Comparison of ENCODE assay signal across 10 mouse cellular contexts in the genomic region with DNA sequence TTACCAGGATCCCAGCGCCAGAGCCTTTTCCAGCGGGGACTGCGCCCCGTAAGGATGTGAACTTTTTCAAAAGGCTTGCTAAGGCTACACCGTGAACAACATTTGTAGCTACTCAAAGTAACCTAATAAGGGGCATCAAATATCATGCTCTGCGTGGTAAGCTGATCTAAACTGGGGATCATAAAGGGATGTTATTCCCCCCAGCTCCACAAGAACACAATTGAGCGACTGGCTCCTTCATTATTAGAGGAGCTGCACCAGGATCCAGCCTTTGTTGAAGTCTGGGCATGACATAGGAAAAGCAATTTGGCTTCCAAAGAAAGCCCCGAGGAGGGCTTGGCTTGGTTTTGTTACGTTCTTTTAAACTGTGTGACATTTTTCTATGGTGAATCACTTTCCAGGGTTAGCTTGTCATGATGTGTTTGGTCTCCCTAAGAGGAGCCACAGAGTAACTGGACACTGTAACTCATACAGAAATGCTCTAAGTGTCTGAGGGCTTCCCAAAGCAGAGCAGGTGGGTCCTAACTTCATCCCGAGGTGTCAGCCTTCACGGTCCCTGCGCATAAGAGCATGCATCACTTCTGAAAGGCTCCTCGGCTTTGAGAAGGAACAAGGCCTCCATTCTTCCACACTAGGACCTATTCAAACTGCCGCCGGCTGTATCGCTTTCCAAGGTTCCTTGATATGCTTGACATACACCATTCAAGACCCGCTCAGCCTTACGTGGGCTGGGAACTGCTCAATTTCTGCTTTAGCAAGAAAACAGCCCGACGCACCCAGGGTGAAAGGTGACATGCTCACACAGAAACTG. TPM values are rescaled to one million over a fixed set of nuclear protein-coding genes. Genes with fewer than 3 reads are reported as not detected.
DNase-seq lines count a peak whose midpoint lies in the region; ATAC-seq and TF ChIP-seq lines count a peak whose summit lies in the region.
"Had no signal": no experiment of that assay in that cellular context is flagged by ENCODE, and none has a peak within 500 bp of the region (broad histone marks: within the 10 kb centered on the region; RNA-seq: fewer than 3 reads in every experiment).

No protein-coding gene starts in this region.

- H3K4me3 ChIP-seq in forebrain, postnatal 0 days (ENCODE audit: low read depth, low read length): no peak overlapping the region
- H3K4me3 ChIP-seq in limb, embryonic 14.5 days (replicated peaks; ENCODE audit: low read length): no peak overlapping the region
- H3K4me3 ChIP-seq: heart, embryonic 15.5 days had no signal

- H3K4me1 ChIP-seq in forebrain, postnatal 0 days (ENCODE audit: insufficient read depth): 0 out of 2 replicates have a peak, but pooled peaks cover 3% of the 10 kb centered on the region
- H3K4me1 ChIP-seq in limb, embryonic 14.5 days (ENCODE audit: control insufficient read depth, insufficient read depth, low read length): peaks cover 5% of the 10 kb centered on the region; the same call in 1 of the 2 replicates

- peak; percentile 82 for ATAC-seq in forebrain, postnatal 0 days
- ATAC-seq in limb, embryonic 14.5 days (ENCODE audit: low FRiP score, low read depth): peak; percentile 34; the same call in 1 of the 2 replicates

- H3K9me3 ChIP-seq in forebrain, postnatal 0 days (ENCODE audit: low read length): no peaks in the 10 kb centered on the region
- no peaks in the 10 kb centered on the region for H3K9me3 ChIP-seq in limb, embryonic 14.5 days (ENCODE audit: control insufficient read depth, low read length)
- H3K9me3 ChIP-seq: heart, embryonic 15.5 days had no signal

- no peak for TF ChIP-seq CTCF in brain, embryonic 14.5 days (IDR thresholded peaks at IDR 0.05; ENCODE audit: borderline replicate concordance, extremely low read depth, insufficient read depth, insufficient read length)
- TF ChIP-seq CTCF in forebrain, postnatal 0 days (IDR thresholded peaks at IDR 0.05; ENCODE audit: low read depth): no peak

- TF ChIP-seq POLR2A in brain, embryonic 14.5 days (IDR thresholded peaks at IDR 0.05; ENCODE audit: borderline replicate concordance, extremely low read depth, insufficient read depth, insufficient read length, poor library complexity, severe bottlenecking): no peak
- TF ChIP-seq POLR2A in limb, embryonic 14.5 days (IDR thresholded peaks at IDR 0.05; ENCODE audit: borderline replicate concordance, extremely low read depth, insufficient read depth, insufficient read length): no peak

- WGBS in forebrain, postnatal 0 days: 18% methylated on average over 20 of the region's 20 CpGs
- 59% methylated on average over 20 of the region's 20 CpGs for WGBS in limb, embryonic 14.5 days

- H3K4me2 ChIP-seq in forebrain, postnatal 0 days (ENCODE audit: low read depth): no peak overlapping the region
- no peak overlapping the region for H3K4me2 ChIP-seq in limb, embryonic 14.5 days (replicated peaks; ENCODE audit: low read depth, low read length, severe bottlenecking)
- H3K4me2 ChIP-seq: heart, embryonic 15.5 days had no signal

- no peaks in the 10 kb centered on the region for H3K27me3 ChIP-seq in forebrain, postnatal 0 days (ENCODE audit: insufficient read depth, low read length)
- H3K27me3 ChIP-seq in limb, embryonic 14.5 days (ENCODE audit: control insufficient read depth, insufficient read depth, low read length): no peaks in the 10 kb centered on the region
- H3K27me3 ChIP-seq: heart, embryonic 15.5 days had no signal

- H3K36me3 ChIP-seq in forebrain, postnatal 0 days (ENCODE audit: insufficient read depth): no peaks in the 10 kb centered on the region
- no peaks in the 10 kb centered on the region for H3K36me3 ChIP-seq in limb, embryonic 14.5 days (ENCODE audit: control insufficient read depth, insufficient read depth, low read length)
- H3K36me3 ChIP-seq: heart, embryonic 15.5 days had no signal

- H3K27ac ChIP-seq in forebrain, postnatal 0 days (ENCODE audit: low read depth, low read length): peak overlapping the region; percentile 41; the same call in 1 of the 2 replicates
- no peak overlapping the region for H3K27ac ChIP-seq in limb, embryonic 14.5 days (replicated peaks; ENCODE audit: low read depth, low read length)
- H3K27ac ChIP-seq: heart, embryonic 15.5 days had no signal

- no peak overlapping the region for H3K9ac ChIP-seq in forebrain, postnatal 0 days
- H3K9ac ChIP-seq in limb, embryonic 14.5 days (ENCODE audit: low read depth, low read length, severe bottlenecking): no peak overlapping the region
- H3K9ac ChIP-seq: heart, embryonic 15.5 days had no signal

- DNase-seq in 3134 (ENCODE audit: extremely low read depth, insufficient read length, low spot score): peak; percentile 67
- DNase-seq in brain, embryonic 14.5 days (ENCODE audit: low read depth): peak; percentile 93
- peak; percentile 38 for DNase-seq in forebrain, postnatal 0 days
- DNase-seq in limb, embryonic 14.5 days (ENCODE audit: low spot score): no peak
- DNase-seq in cerebellum, adult 11 months: no peak
- DNase-seq in left cerebral cortex, adult 8-10 months (ENCODE audit: low spot score in 2 of 2): no peak
- DNase-seq in gastrocnemius, postnatal 10 days: no peak
- DNase-seq in lung, postnatal 36 days: no peak
- DNase-seq: cerebellum, adult 9-11 months had no signal

RNA-seq across cellular contexts. Expression of a gene that starts 31.2 kb away (rescaled TPM):
- polyA plus RNA-seq in brain, embryonic 14.5 days (2012; rRNA removed): 0.67 and 1.6 TPM in 2 replicates
- total RNA-seq in forebrain, postnatal 0 days (2014; rRNA removed): 1.3 and 1.8 TPM in 2 replicates
- polyA plus RNA-seq in forebrain, postnatal 0 days (2015; fragmentation: Nextera tagmentation; extraction: Ambion mirVana): 2.8 and 2.9 TPM in 2 replicates
- polyA plus RNA-seq in limb, embryonic 14.5 days (2012; rRNA removed): 0.69 and 0.95 TPM in 2 replicates
- polyA plus RNA-seq in limb, embryonic 14.5 days (2014; fragmentation: Nextera tagmentation; extraction: Ambion mirVana): 1.8 TPM in 2 replicates
- total RNA-seq in left cerebral cortex, adult 8-10 months (2022): 10 to 100 TPM; 16.0 to 19.6 (median 16.9) TPM
- total RNA-seq in gastrocnemius, postnatal 10 days (2021): under 1 TPM; 0.66 to 0.99 TPM

RNA-seq across cellular contexts. Expression of a gene that starts 43.5 kb away (rescaled TPM):
- 12.0 and 12.2 TPM in 2 replicates for polyA plus RNA-seq in brain, embryonic 14.5 days (2012; rRNA removed)
- total RNA-seq in forebrain, postnatal 0 days (2014; rRNA removed): 21.5 and 25.9 TPM in 2 replicates
- 2.6 and 4.9 TPM in 2 replicates for polyA plus RNA-seq in forebrain, postnatal 0 days (2015; fragmentation: Nextera tagmentation; extraction: Ambion mirVana)
- 12.8 and 14.0 TPM in 2 replicates for polyA plus RNA-seq in limb, embryonic 14.5 days (2012; rRNA removed)
- 14.9 and 17.0 TPM in 2 replicates for polyA plus RNA-seq in limb, embryonic 14.5 days (2014; fragmentation: Nextera tagmentation; extraction: Ambion mirVana)
- total RNA-seq in left cerebral cortex, adult 8-10 months (2022): 10 to 100 TPM; 11.8 to 13.8 (median 13.0) TPM
- 1 to 10 TPM; 5.9 to 8.8 TPM for total RNA-seq in gastrocnemius, postnatal 10 days (2021)

Comparison
In these comparisons a context has a peak if more than half of its experiments do, and no peak if none do; other contexts are left out.
1. DNase-seq: peak in 3134 (single experiment), brain, embryonic 14.5 days (single experiment) and forebrain, postnatal 0 days (single experiment); none in limb, embryonic 14.5 days (single experiment), cerebellum, adult 11 months (single experiment), left cerebral cortex, adult 8-10 months (0 of 2), gastrocnemius, postnatal 10 days (single experiment) and lung, postnatal 36 days (single experiment).